Mouse (Mus musculus) G1E (cell line): ENCODE data around the gene Gm17334.

ENCODE experiments used
- CTCF ChIP-seq: IDR thresholded peaks from 2 replicates; pipeline ENCODE4 v1.5.1; 2012; ENCODE audit warnings: low read depth, low read length, inconsistent platforms, mixed read lengths
- GATA1 ChIP-seq: IDR thresholded peaks from 2 replicates; pipeline ENCODE4 v1.6.1; 2012; ENCODE audit warnings: borderline replicate concordance, low read length, inconsistent platforms, mixed read lengths
- GATA2 ChIP-seq: IDR thresholded peaks from 2 replicates; pipeline ENCODE4 v1.6.1; 2012; ENCODE audit warnings: low read depth, low read length, inconsistent platforms, borderline replicate concordance
- TAL1 ChIP-seq: conservative IDR thresholded peaks from 2 replicates; pipeline ENCODE4 v1.6.1; 2012; ENCODE audit warnings: low read depth, low read length, inconsistent platforms, mixed read lengths

DNA sequence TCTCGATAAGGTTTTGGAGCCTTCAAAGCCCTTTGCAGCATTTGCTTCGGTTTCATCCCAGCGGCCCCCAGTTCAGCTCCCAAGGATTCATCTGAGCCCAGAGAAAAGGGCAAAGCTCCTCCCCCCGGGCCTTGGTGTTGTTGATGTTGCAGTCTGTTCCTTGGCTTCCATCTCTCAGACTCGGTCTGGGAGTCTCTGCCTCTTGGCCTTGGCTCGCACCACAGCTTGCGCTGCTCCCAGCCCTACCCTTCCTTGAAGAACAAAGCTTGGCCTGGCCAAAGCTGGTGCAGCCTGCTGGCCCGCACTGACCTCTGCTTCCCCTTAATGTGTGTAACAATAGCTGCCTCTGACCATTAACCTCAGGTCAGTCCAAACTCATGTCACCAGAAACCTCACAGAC is 15.2 kb upstream of the Gm17334 start:
- no peak for TF ChIP-seq CTCF
- no peak for TF ChIP-seq GATA1
- TF ChIP-seq TAL1 = no peak
- TF ChIP-seq GATA2 = no peak
